Mouse (Mus musculus): ENCODE measurements around the gene Chrnb1.

- TF ChIP-seq EP300 (optimal IDR thresholded peaks at IDR 0.05) (no peak), CTCF (IDR thresholded peaks at IDR 0.05; ENCODE audit: low read depth) (0 out of 2 replicates have a peak, but pooled peaks have one; percentile 1)
These were observed 38.2 kb downstream of the Chrnb1 start for GRCm38 (mm10) chr11:69757303-69758089.

Measured in stomach, postnatal 0 days (tissue).